Mouse (Mus musculus): ENCODE measurements around the gene Rarb.

DNA sequence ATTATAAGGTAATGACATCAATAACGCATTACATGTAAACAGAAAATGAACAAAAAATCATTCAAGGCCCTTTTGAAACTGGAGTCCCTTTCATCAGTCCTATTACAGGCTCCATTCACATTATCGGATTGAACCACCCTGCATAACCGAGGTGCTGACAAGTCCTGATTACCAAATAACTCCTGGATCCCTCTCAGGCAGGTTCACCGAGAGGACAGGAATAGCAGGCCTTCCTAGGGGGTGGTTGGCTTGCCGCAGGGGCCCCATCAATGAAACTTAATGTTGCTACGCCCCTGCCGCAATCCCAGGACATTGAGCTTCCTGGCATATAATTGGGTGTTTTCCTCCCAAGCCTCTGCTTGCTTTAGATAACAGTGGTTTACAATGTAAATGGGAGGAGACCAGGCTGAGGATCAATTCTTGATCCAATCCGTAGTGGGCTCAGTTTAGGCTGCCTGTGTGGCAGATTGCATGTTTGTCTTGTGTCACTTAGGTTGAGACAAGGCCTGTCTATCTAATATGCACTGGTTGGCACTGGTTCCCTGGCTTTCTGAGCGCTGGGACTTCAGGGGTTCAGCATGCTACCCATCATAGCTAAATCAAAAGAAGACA, 104.5 kb downstream of the Rarb start:
- no peak for TF ChIP-seq CTCF (IDR thresholded peaks at IDR 0.05; ENCODE audit: insufficient read depth, low read depth, low read length)
- TF ChIP-seq POLR2A (IDR thresholded peaks at IDR 0.05; ENCODE audit: insufficient read depth, low read depth, low read length): no peak
